Mouse (Mus musculus) G1E-ER4 (cell line): ENCODE results near the gene Ptch1. TPM values are rescaled to one million over a fixed set of nuclear protein-coding genes. Genes with fewer than 3 reads are reported as not detected.

ENCODE experiments used
- GATA1 ChIP-seq: IDR thresholded peaks from one replicate; pipeline ENCODE4 v1.8.0; 2012; ENCODE audit warnings: low read length, inconsistent platforms
- polyA plus RNA-seq: library from polyadenylated mRNA; stranded (reverse); fragments of >175 nt; gene quantifications from 2 replicates; pipeline ENCODE4 v1.2.3, GENCODE M21; 2012

The Ptch1 gene
- polyA plus RNA-seq, 1 experiment, result 54.7 TPM

GRCm38 (mm10) chr13:63496646-63497582, 76.5 kb downstream of the Ptch1 start, which contains the start of gene Fancc:
Fancc (minus strand) TSS chr13:63497278.
- no peak for TF ChIP-seq GATA1

GRCm38 (mm10) chr13:63487707-63488042, 85.7 kb downstream of the Ptch1 start:
- no peak for TF ChIP-seq GATA1

- TF ChIP-seq GATA1, result no peak
These were observed 86.3 kb downstream of the Ptch1 start for GRCm38 (mm10) chr13:63486791-63487706.

GRCm38 (mm10) chr13:63475356-63475755, 98.0 kb downstream of the Ptch1 start:
- TF ChIP-seq GATA1, result no peak

Other genes starting within 250 kb of the Ptch1 start
- 3.2 and 4.3 TPM in 2 replicates for gene Fancc, start 76.3 kb downstream of the Ptch1 start, polyA plus RNA-seq
- gene Ercc6l2, start 241.6 kb upstream of the Ptch1 start, polyA plus RNA-seq, result 17.5 and 17.8 TPM in 2 replicates